Mouse (Mus musculus) lung, adult 18-20 months (tissue): ENCODE results near the gene Tctn1.
"Not testable (repeated sequence)": the region's sequence is repeated elsewhere in the genome, so short reads cannot be mapped to it uniquely, and the experiment has no call there.

Experiments
- DNase-seq, 2 experiments: peaks; one replicate each; pipeline ENCODE4 v3.0.0; 2022; ENCODE audit warnings: mixed read lengths in 2 of 2

Gene Tctn1

DNA sequence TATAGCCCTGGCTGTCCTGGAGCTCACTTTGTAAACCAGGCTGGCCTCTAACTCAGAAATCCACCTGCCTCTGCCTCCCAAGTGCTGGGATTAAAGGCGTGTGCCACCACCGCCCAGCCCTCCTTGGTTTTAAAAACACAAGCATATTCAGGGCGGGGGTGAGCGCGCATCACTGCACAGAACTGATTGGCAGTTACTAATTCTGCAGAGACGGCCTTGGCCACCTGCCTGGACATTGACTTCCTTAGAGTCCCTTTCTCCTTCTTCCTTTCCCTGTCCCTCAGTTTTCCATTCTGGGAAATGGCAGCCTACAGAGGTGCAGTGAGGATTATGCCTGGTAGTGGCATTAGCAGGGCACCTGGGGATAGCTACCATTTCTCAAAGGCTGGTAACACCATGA lies 46.6 kb downstream of the Tctn1 start:
- no peak for DNase-seq

DNA sequence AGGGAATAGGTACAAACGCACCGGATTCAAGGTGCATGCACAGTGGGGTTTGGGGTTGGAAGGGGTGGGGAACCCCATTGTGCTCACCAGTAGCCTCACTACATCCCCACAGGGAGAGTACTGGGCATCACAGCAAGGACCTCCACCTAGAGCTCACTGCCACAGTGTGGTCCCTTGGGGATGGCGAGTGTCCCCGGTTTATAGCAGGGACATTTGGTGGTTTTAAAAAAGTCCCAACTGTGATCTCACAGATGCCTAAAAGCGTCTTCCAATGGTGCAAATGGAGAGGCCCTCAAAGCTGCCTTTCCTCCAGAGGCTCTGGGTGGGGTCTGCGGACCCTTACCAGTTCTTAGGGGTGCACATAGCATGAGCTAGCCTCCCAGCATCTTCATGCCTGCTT lies 50.4 kb downstream of the Tctn1 start:
- no peak for DNase-seq

DNA sequence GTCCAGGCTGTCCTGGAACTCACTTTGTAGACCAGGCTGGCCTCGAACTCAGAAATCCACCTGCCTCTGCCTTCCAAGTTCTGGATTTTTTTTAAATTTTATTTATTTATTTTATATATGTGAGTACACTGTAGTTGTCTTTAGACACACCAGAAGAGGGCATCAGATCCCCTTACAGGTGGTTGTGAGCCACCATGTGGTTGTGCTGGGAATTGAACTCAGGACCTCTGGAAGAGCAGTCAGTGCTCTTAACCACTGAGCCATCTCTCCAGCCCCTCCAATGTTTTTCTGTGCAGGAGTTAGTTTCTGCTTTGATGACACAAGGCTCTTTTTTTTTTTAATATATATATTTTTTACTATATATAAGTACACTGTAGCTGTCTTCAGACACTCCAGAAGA lies 51.4 kb downstream of the Tctn1 start:
- not testable (repeated sequence) for DNase-seq

DNA sequence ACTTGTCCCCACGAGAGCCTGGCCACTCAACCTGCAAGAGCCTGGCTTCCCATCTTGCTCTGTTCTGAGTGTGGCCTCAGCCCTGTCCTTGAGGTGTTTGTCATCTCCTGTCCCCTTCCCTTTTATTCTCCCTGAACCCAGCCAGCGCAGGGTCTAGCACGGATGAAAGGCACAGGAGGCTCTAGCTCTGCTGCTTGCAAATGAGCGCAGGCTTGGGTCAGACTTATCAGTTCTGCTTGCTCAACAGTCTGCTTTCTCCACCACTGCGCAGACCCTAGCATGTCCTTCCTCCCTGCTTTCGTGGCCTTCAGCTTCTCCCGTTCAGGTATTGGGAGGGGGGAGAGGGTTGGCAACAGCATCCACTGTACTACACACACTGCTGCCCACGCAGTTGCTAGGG lies 52.1 kb downstream of the Tctn1 start:
- DNase-seq = no peak

DNA sequence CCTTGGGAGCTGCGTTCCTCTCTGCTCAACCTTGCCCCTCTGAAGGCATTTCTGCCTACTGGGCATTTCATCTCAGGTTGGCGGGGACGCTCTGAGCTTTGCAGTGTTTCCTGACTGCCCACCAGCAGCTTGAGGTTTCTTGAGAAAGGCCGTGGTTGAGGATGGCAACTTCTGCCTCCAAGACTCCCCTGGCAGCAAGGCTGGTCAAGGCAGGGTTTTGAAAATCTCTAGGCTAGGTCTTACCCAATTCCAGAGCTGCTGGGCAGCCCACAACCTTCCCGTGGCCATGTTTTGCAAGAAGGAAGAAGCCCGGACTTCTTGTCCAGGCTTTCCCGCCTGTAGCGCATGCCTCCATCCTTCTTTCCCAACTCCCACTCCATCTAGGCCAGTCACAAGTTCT lies 53.4 kb downstream of the Tctn1 start:
- DNase-seq = no peak

DNA sequence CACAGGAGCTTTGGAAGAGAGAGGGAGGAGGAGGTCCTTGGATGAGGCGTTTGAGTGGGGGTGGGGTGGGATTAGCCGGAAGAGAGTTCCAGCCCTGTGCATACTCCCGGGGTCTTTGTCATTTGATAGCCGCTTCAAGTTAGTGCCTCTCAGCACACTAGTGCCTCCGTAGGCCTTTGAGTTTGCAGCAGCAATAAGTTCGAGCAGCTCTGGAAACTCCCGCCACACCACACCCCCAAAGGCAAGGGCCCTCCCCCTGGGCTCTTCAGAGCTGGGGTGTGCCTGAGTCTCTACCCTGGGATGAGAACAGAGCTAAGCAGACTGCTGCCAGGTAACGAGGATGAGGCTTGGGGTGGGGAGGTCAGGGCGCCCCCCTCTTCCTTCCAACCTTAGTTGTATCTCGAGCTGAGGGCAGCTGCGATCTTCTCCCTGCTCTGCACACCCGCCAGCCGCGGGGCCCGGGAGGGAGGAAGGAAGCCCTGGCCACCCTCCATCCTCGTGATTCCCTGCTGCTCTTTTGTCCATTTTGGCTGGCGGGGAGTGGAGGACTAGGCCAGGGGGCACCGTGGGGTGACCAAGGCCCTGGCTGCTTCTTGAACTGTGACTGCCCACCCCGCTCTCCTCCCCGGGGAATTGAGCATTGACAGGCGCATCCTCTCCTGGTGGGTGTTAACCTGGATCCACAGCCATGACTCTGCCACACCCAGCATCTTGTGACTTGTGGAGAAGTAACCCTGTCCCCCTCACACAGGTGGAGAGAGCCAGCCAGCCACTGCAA lies 54.5 kb downstream of the Tctn1 start:
- peak; percentile 47 to 63 for DNase-seq

DNA sequence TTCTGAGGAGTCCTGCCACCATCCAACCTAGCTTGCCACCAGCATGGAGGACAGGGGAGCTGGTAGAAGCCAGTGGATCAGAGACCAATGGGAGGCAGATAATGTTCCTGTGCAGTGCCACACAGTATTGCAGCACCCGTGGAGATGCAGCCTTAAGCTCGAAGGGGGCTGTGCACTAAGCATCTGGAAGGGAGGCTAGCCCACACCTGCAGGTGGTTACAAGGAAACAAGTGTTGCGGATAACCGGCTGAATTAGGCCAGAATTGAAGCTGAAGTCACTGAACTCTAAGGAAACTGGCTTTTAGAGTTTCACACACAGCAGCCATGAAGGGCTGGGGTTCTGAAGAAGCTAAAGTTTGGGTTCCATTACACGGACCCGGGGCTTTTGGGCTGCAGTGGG lies 55.4 kb downstream of the Tctn1 start:
- DNase-seq = no peak

DNA sequence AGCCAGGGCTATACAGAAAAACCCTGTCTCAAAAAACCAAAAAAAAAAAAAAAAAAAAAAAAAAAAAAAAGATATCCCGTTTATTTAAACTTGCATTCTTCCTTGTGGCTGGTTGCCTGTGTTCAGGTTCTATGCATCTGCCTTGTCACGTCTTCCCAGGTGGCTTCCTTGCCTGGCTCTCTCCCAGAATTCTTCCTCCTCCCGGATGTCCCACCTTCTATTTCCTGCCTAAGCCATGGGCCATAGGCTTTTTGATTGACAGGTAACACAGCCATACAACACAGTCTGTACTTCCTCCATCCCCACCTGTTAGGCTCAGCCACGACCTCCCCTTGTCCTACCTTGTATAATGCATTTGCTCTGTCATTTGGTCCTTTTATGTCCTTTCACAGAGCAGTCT lies 57.8 kb downstream of the Tctn1 start, which contains the start of gene Hvcn1:
Hvcn1 (plus strand) TSS at position 330 of the 400 bp plus-strand sequence.
- DNase-seq = no peak

DNA sequence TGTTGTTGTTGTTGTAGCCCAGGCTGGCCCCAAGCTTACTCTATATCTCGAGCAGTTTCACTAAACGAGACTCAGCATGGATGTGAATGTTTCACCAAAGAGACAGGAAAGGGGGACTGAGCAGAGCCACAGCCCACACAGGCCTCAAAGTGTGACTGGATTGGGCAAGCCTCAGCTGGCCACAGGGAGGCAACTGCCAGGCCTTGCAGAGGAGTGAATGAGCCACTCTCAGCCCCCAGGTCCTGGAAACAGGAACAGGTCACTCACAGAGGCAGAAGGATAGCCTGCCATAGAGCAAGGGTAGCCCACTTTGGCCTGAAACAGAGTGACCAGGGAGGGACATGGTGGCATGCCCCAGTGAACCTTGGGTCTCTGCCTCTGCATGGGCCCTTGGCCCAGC lies 60.1 kb downstream of the Tctn1 start:
- no peak for DNase-seq

DNA sequence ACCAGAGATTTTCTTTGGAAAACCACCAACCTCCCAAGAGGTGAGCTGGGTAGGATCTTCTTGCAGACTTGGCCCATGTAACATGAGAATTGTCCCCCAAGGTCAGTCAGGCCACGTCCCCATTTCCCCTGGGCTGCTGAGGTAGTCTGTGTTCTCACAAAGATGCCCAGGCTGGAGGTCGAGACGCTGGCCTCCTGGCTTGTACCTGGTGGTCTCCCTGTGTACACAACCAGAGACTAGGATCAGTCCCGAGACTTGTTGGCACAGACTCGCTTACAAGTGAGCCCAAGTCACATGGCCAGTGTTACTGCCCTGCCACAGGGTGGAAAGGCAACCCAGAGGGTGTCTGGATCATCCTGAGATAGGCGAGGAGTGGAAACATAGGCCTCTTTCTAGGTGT lies 62.4 kb downstream of the Tctn1 start:
- DNase-seq = no peak

DNA sequence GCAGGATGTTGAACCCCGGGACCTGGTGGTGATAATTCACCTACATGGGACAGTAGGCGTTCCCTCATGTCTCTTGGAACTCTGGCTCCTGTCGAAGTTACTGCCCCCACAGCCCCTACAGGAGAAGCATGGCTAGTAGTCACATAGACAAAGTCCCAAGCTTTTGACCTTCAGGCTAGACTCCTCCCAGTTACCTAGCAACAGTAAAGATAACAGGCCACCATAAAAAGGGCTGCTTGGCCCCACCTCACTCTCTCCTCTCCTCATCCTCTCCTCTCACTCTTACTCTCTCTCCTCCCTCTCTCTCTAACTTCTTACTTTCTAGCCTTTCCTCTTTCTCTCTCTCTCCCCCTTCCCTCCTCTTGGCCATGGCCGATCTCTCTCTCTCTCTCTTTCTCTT lies 63.4 kb downstream of the Tctn1 start:
- no peak for DNase-seq

DNA sequence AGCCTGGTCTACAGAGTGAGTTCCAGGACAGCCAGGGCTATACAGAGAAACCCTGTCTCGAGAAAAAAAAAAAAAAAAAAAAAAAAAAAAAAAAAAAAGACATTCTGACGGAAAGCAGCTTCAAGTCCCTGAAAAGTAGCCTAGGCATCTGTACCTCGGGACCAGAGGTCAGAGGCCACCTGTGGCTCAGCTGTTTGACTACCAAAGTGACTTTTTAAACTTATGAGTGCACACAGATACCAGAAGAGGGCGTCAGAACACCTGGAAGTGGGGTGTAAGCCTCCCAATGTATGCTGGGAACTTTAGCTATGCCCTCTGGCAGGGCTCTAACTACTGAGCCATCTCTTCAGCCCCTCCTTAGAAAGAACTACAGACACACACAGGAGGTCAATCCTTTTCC lies 71.9 kb downstream of the Tctn1 start:
- DNase-seq = no peak

DNA sequence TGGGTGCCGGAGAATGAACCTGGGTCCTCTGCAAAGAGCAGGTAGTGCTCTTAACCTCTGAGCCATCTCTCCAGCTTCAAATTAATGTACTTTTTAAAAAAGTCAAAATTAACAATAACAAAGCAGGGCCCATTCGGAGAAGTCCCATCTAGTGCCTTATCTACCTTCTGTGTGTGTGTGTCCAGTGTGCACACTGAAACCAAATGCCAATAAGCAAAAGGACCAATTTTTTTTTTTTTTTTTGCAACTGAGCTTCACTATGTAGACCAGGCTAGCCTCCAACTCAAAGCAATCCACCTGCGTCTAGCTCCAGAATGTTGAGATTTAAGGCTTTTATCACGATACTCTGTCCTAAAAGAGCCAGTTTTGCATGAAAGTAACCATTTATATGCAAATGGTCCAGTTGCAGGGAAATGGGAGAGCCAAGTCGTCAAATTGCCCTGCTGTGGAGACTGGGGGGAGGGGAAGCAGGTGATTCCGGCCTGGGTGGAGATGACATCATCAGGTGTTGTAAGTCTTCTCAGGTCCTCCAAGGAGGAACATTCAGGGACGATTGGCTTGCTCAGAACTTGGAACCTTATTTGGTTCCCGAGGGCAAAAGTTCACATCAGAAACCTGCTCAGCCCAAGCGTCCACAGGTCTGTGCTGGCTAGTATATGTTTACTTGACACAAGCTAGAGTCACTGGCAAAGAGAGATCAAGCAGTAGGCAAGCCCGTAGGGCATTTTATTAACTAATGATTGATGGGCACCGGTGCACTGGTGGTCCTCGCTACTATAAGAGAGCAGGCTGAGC lies 72.8 kb downstream of the Tctn1 start:
- peak in 1 of 2 experiments; percentile 18 for DNase-seq

DNA sequence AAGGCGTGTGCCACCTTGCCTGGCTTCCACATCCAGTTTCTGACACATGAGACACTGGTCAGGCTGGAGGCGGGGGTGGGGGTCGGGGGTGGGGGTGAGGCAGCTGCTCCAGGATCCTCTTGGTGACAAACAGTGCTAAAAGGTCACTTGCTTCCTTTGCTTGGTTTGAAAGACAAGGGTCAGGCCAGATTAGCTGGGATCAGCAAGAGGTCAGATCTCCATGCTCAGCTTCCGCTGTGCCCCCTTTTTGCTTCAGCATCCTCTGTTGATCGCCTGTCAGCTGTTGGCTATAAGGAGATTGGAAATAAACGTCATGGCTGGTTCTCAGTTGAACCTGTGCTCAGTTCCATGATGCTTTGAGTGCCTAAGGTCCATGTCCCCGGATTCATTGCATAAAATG lies 73.8 kb downstream of the Tctn1 start:
- DNase-seq = no peak

DNA sequence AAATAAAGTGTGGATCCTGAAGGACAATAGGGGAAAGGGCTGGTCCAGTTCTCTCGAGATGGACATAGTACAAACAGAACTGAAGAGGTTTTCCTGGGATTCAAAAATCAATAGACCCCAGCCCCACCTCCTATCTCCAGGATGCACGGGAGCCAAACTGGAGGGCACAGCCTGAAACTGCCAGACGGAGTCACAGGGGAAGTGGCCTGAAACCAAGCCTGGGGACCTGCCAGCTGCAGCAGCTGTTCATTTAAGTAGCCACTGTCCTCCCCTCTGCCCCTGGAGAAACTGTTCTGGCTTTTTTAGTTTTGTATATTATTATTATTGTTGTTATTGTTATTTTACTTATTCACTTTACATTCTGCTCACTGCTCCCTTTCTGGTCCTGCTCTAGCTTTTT lies 75.1 kb downstream of the Tctn1 start:
- DNase-seq = no peak
